Mouse (Mus musculus) subcutaneous adipose tissue, adult 2 months (tissue): ENCODE results near the gene Tmbim7. TPM values are rescaled to one million over a fixed set of nuclear protein-coding genes. Genes with fewer than 3 reads are reported as not detected.

Experiments used
- polyA plus RNA-seq: library from polyadenylated mRNA; depleted of rRNA; stranded (reverse); fragments of >200 nt; gene quantifications from 2 replicates; pipeline ENCODE4 v1.2.3, GENCODE M21; 2012; ENCODE audit warnings: low replicate concordance; rRNA removed

Tmbim7 gene
- not detected in 2 replicates for polyA plus RNA-seq

DNA sequence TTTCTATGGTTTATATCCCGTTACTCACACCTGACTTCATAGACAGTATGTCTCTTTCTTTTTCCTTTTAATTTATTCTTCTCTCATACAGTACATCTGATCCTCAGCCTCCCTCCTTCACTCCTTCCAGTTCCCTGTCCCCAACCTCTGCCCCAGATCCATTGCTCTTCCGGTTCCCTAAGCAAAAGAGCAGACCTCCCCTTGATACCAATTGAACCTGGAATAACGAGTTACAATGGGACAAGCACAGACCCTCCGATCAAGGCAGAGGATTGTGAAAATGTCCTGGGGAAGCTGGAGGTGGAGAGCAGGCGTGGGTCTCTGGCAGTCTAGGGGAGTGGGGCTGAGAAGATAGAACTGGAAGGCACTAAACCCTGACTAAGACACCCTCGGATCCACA is at the start of gene Tmbim7:
Tmbim7 (plus strand) TSS at position 301 of the 400 bp plus-strand sequence.

DNA sequence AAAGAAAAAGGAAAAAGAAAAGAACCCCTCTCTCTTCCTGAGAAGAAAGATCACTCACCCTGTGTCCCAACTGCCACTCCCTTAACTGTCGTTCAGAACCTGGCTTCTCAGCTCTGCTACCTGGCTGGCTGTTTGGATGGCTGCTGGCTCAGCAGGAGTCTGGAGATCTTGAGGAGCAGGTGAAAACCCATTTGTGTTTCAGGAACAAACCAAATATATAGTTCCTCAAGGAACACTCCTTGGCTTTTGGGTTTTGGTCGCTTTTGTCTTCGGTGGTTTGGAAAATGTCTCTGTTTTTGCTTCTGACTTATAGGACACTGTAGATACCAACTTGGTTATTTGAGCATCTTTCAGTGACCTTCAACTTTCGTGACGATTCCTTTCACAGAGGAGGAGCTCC is 6.1 kb downstream of the Tmbim7 start, which contains the start of gene Gatad1:
Gatad1 (minus strand) TSS at position 101 of the 400 bp plus-strand sequence.

Other genes starting within 250 kb of the Tmbim7 start
- gene Fam133b, start 107.3 kb upstream of the Tmbim7 start, polyA plus RNA-seq = 6.0 and 8.3 TPM in 2 replicates
- gene 1700109H08Rik, start 79.6 kb upstream of the Tmbim7 start, polyA plus RNA-seq = 1.9 and 2.7 TPM in 2 replicates
- 12.4 and 13.1 TPM in 2 replicates for gene Pex1, start 55.1 kb upstream of the Tmbim7 start, polyA plus RNA-seq
- 6.2 and 7.1 TPM in 2 replicates for gene Rbm48, start 54.6 kb upstream of the Tmbim7 start, polyA plus RNA-seq
- gene Gatad1, start 6.0 kb downstream of the Tmbim7 start, polyA plus RNA-seq = 61.3 and 74.1 TPM in 2 replicates
- gene Ankib1, start 151.7 kb downstream of the Tmbim7 start, polyA plus RNA-seq = 10.3 and 13.5 TPM in 2 replicates
- gene Krit1, start 152.0 kb downstream of the Tmbim7 start, polyA plus RNA-seq = 10.7 and 14.5 TPM in 2 replicates
- 0.05 TPM in 1 of 2 replicates, not detected in the other for gene Lrrd1, start 194.0 kb downstream of the Tmbim7 start, polyA plus RNA-seq
- 1.1 and 1.5 TPM in 2 replicates for gene Mterf1a, start 242.8 kb downstream of the Tmbim7 start, polyA plus RNA-seq